Mouse (Mus musculus): ENCODE measurements around the gene Gpr45. TPM values are rescaled to one million over a fixed set of nuclear protein-coding genes. Genes with fewer than 3 reads are reported as not detected.
"Not testable (repeated sequence)": the region's sequence is repeated elsewhere in the genome, so short reads cannot be mapped to it uniquely, and the experiment has no call there.

Gene Gpr45
- polyA plus RNA-seq, 1 experiment from 2014 or later = not detected

DNA sequence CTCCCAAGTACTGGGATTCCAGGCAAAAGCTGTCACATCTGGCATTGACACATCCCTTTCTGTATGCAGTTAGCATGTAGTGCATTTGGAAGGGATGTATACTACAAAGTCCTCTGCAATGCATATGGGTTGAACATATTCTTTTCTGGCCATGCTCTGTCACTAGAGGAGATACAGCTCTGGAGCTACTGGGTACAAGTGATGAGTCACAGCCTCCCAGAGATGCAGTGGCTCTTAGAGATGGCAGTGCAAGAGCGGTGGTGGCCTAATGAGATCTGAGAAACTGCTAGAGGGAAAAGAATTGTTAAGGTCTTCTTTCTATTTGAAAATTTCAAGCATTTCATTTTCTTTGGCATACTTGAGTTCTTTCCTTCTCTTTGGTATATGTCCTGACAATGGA lies 4.2 kb downstream of the Gpr45 start:
- ChIA-PET CTCF (no interaction called here), POLR2A (no interaction called here)
- no peak for TF ChIP-seq CTCF (IDR thresholded peaks at IDR 0.05)
- DNase-seq (ENCODE audit: low read depth, low spot score) (no peak), ATAC-seq (no peak)
- H3K27me3 ChIP-seq = peaks cover 50% of the 10 kb centered on the region
- in situ Hi-C loops (cut with MboI; ENCODE audit: low pct_unique_long_range_greater_than_20kb) = no loop called here

DNA sequence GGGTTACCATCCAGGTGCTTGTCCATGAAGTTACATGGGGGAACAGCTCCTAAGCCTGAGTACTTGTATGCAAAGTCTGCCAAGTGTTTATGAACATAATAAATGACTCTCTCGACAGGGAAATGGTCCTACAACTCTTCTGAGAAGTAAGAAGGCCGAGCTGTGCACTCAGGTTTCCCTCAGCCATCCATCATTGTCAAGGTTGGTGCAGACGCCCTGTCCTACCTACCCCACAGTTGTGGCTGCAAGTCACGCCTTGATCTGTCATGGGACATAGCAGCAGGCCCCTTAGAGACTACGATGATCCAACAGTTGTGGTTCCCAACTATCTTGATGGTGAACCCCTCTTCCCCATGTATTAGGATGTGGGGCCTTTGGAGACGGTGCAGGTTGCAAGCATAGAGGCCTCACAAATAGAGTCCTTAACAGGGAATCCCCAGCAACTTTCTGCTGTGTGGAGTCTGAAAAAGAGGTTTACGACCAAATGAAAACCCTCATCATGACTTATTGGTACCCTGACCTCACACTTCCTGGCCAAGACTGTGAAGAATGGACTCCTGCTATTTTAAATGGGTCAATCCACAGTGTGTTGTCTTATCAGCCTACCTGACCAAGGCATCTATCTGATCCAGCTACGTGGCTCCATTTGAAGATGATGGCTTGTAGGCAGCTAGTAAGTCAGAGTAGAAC lies 30.6 kb downstream of the Gpr45 start:
- in situ Hi-C loops (cut with MboI; ENCODE audit: low pct_unique_long_range_greater_than_20kb) = no loop called here
- POLR2A ChIA-PET = no interaction called here
- CTCF ChIA-PET = no interaction called here
- ATAC-seq = no peak
- peaks cover 28% of the 10 kb centered on the region for H3K27me3 ChIP-seq
- TF ChIP-seq CTCF (IDR thresholded peaks at IDR 0.05) = no peak
- no peak for DNase-seq (ENCODE audit: low read depth, low spot score)

DNA sequence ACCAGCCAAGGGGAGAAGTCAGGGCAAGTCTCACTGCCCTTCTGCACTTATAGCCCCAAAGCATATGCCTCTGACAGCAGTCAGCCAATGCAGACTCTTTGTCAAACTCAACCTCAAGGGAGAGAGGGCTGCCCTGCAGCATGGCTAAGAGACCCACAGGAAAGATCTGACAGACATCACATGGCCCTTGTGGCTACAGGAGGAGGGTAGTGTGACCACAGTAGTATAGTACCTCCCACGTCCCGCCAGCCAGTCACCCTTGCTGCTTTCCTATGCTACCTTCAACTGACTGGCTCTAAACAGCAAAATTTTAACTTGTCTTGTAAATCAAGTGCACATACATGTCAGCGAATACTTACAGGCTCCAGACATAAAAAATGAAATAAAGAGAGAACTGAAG lies 31.4 kb downstream of the Gpr45 start:
- no peak for TF ChIP-seq CTCF (IDR thresholded peaks at IDR 0.05)
- in situ Hi-C loops (cut with MboI; ENCODE audit: low pct_unique_long_range_greater_than_20kb) = no loop called here
- DNase-seq (ENCODE audit: low read depth, low spot score) (no peak), ATAC-seq (no peak)
- H3K27me3 ChIP-seq = peaks cover 22% of the 10 kb centered on the region
- ChIA-PET POLR2A (no interaction called here), CTCF (no interaction called here)

DNA sequence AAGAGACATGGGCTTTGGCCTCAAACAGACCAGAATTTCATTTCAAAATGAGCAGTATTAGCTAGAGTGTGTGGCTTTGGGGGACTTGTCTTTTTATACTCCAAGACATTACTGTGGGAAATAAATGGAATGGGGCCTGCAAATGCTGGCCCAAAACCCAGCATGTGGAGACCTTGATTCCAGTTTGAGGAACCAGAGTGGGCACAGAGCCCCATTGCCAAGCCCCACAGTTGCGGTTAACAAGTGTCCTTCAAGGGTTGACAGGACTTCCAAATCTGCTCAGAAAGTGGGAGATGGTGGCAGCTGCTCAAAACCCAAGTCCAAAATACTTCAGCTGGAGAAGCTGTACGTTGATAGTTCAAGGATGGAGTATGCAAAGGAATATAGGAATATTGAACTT lies 36.3 kb downstream of the Gpr45 start:
- H3K27me3 ChIP-seq = peaks cover 34% of the 10 kb centered on the region
- TF ChIP-seq CTCF (IDR thresholded peaks at IDR 0.05) = no peak
- ATAC-seq (no peak), DNase-seq (ENCODE audit: low read depth, low spot score) (no peak)
- in situ Hi-C loops (cut with MboI; ENCODE audit: low pct_unique_long_range_greater_than_20kb) = no loop called here
- POLR2A ChIA-PET = interaction anchor here (0.7 kb wide), 1 partner anchor 1478 kb away, joined by 3 read pairs; no protein-coding TSS in a partner anchor
- CTCF ChIA-PET = interaction anchor here (1.1 kb wide), 1 partner anchor 17 kb away, joined by 5 read pairs; no protein-coding TSS in a partner anchor

DNA sequence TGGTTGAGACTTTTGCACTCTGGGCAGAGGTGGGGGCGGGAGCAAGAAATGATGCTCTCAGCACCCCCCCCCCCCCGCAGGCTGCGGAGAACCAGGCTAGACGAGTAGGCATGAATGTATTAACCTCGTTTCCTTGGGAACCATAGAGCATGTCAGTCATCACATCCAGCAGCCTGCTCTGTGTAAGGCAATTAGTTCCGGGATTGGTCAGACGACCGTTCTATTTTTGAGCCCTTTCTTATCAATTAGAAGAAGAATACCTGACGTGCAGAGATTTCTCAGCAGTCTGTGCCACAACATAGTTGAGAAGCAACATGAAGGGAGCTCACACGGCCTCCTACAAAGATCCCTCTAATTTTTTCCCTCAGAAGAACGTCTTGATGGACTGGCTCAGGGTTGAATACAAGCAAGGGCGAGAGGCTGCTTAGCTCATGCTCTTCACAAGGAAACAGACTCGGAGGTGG lies 53.4 kb downstream of the Gpr45 start:
- in situ Hi-C loops (cut with MboI; ENCODE audit: low pct_unique_long_range_greater_than_20kb) = no loop called here
- no peak for ATAC-seq
- POLR2A ChIA-PET = no interaction called here
- no peak for DNase-seq (ENCODE audit: low read depth, low spot score)
- CTCF ChIA-PET = interaction anchor here (1.5 kb wide), 1 partner anchor 17 kb away, joined by 5 read pairs; no protein-coding TSS in a partner anchor
- peaks cover 30% of the 10 kb centered on the region for H3K27me3 ChIP-seq
- no peak for TF ChIP-seq CTCF (IDR thresholded peaks at IDR 0.05)

DNA sequence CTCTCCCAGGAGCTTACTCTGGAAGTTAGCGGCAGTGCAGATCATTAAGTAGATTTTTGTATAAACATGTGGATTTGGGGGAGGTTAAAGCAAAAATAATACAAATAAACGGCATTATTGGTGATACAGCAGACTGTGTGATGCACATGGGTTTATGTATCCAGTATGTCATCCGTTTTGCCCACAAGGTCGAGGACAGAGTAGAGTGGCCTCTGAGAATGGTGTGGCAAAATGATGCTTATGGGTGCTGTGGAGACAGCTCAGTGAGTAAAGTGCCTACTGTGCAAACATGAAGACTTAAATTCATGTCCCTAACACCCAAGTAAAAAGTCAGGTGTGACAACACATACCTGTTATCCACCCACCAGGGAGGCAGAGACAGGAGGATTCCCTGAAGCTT lies 53.9 kb downstream of the Gpr45 start:
- no peak for ATAC-seq
- CTCF ChIA-PET = interaction anchor here (1.5 kb wide), 1 partner anchor 18 kb away, joined by 5 read pairs; no protein-coding TSS in a partner anchor
- in situ Hi-C loops (cut with MboI; ENCODE audit: low pct_unique_long_range_greater_than_20kb) = no loop called here
- TF ChIP-seq CTCF (IDR thresholded peaks at IDR 0.05) = no peak
- POLR2A ChIA-PET = no interaction called here
- H3K27me3 ChIP-seq = peaks cover 27% of the 10 kb centered on the region
- no peak for DNase-seq (ENCODE audit: low read depth, low spot score)

DNA sequence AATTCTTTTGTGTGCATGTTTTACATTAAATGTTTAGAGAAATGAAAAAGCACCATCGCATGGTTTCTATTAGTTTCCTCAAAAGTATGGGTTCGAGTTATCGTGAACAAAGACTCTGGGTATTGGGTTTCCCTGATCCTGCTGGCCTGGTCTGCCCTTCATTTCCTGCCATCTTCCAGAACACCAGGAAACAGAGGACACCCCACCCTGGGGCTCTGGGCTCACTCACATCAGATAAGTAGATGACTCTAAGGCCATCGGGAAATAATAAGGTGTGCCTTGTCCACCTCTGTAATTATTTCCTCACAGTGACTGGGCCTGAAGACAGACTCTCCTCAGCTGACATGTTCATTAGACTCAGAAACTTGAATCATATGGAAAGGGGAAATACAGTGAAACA lies 57.8 kb downstream of the Gpr45 start:
- ChIA-PET CTCF (interaction anchor here (1.1 kb wide), 1 partner anchor 10 kb away, joined by 3 read pairs; no protein-coding TSS in a partner anchor), POLR2A (no interaction called here)
- ATAC-seq (no peak), DNase-seq (ENCODE audit: low read depth, low spot score) (no peak)
- H3K27me3 ChIP-seq = peaks cover 17% of the 10 kb centered on the region
- TF ChIP-seq CTCF (IDR thresholded peaks at IDR 0.05) = no peak
- in situ Hi-C loops (cut with MboI; ENCODE audit: low pct_unique_long_range_greater_than_20kb) = no loop called here

DNA sequence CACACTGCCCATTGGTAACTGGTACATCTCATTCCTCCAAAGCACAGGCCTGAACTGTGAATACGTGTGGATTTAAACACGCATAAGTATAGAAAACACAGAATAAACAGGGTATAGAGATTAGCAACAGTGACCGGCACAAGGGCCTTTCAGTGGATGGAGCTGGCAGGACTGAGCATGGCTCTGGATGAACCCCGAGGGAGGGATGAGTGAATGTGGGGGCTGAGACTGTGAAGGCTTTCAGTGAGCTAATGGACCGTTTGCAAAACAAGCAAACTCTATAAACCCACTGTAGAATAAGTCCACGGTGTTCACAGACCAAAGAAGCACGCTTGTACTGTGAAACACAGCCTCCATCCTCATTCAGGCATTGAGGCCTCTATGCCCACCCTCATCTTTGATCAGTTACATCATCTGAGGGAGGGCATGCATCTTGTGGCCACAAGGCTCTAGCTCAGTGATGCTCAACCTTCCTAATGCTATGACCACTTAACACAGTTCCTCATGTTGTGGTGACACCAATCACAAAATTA lies 62.5 kb downstream of the Gpr45 start:
- POLR2A ChIA-PET; ATAC-seq; DNase-seq (ENCODE audit: low read depth, low spot score); CTCF ChIA-PET; in situ Hi-C loops (cut with MboI; ENCODE audit: low pct_unique_long_range_greater_than_20kb): not testable (repeated sequence)
- peaks cover 22% of the 10 kb centered on the region for H3K27me3 ChIP-seq

DNA sequence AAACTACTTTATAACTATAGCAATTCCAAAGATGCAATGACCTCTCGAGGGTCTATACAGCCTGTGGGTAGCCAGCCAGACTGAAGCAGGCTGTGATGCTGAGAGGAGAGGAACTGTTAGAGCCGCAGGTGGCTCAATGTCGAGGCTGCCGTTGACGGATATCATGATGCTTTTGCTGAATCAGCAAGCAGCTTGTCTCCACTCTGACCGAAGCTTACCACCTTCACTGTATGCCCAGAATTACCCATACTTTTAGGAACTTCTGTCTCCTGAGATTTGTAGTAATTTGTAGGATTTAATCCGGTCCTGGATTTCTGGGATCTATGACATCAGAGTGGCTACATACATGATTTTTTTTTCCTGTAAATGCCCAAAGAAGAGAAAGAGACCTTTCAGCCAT lies 83.3 kb downstream of the Gpr45 start:
- DNase-seq (ENCODE audit: low read depth, low spot score) (no peak), ATAC-seq (no peak)
- CTCF ChIA-PET = no interaction called here
- peaks cover 28% of the 10 kb centered on the region for H3K27me3 ChIP-seq
- POLR2A ChIA-PET = no interaction called here
- no peak for TF ChIP-seq CTCF (IDR thresholded peaks at IDR 0.05)
- in situ Hi-C loops (cut with MboI; ENCODE audit: low pct_unique_long_range_greater_than_20kb) = no loop called here

DNA sequence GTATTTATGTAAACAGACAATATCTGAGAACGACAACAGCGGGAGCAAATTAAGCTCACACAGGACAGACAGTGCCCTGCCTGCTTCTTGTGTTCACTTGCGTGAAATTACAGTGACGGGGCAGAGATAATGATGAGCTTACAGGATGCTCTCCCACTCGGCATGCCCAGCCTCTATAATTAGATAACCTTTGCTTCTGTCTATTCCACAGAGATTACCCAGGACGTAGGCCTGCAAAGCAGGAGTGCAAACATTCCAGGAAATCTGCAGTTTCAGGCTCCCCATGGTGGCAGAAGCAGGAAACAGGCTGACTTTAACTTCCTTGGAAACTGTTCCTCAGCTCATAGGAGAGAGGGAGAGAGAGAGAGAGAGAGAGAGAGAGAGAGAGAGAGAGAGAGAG lies 89.6 kb downstream of the Gpr45 start:
- ChIA-PET CTCF (no interaction called here), POLR2A (no interaction called here)
- in situ Hi-C loops (cut with MboI; ENCODE audit: low pct_unique_long_range_greater_than_20kb) = no loop called here
- DNase-seq (ENCODE audit: low read depth, low spot score) (no peak), ATAC-seq (no peak)
- no peak for TF ChIP-seq CTCF (IDR thresholded peaks at IDR 0.05)
- peaks cover 5% of the 10 kb centered on the region for H3K27me3 ChIP-seq

DNA sequence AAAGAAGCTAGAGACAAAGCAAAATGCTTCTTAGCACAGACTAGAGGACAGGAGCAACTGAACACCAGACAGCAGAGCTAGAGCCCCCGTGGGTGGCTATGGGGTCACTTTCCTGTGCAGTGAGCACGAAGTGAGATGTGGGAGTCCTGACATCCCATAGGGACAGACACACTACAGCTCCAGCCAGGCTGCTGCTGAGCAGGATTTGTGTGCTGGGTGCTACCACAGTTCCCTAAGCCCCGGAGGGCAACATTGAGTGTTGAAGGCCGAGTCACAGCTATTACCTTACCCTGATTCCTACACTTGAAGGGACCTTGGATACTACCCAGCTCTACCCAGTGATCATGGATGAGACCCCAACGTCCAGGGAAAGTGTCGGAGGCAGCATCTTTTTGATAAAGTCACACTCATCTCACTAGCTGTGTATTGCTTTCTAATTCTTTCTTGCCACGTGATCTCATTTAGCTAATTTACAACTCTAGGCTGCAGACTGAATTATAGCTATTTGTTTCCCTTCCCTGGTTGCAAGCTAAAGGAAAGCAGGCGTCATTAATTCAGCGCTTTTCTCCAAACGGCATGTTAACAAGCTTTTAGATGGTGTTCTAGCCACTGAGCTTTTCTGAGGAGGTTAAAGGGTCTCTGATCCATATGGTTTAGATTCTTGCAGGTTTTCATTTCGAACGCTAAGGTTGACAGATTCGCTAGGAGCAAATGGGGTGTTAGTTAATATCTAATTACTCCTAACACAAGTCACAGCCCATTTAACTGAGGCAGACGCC lies 92.7 kb downstream of the Gpr45 start:
- ChIA-PET POLR2A (no interaction called here), CTCF (interaction anchor here (1.2 kb wide), 1 partner anchor 19 kb away, joined by 4 read pairs; no protein-coding TSS in a partner anchor)
- H3K27me3 ChIP-seq = peaks cover 5% of the 10 kb centered on the region
- in situ Hi-C loops (cut with MboI; ENCODE audit: low pct_unique_long_range_greater_than_20kb) = no loop called here
- ATAC-seq = no peak
- no peak for TF ChIP-seq CTCF (IDR thresholded peaks at IDR 0.05)
- no peak for DNase-seq (ENCODE audit: low read depth, low spot score)

All from Patski (cell line).